In genomic region chr15:95108626-95109025, GRCm38 (mm10) we compare ENCODE assay signal across 17 mouse cellular contexts.
"Had no signal": no experiment of that assay in that cellular context is flagged by ENCODE, and none has a peak within 500 bp of the region (broad histone marks: within the 10 kb centered on the region; RNA-seq: fewer than 3 reads in every experiment).

No protein-coding gene starts in this region.

- DNase-seq: cerebellum, adult 8-10 months; cerebellum, adult 9-10 months; cerebellum, adult 9-11 months; embryo, embryonic 11 days; forebrain, postnatal 0 days; gastrocnemius, adult 2 months; gastrocnemius, postnatal 10 days; gastrocnemius, postnatal 14 days; gastrocnemius, postnatal 25 days; gastrocnemius, postnatal 36 days; heart, adult 11 months; heart, adult 18-20 months; heart, adult 2 months had no signal

- ATAC-seq: forebrain, embryonic 13.5 days; forebrain, embryonic 14.5 days; forebrain, embryonic 15.5 days; forebrain, embryonic 16.5 days; forebrain, postnatal 0 days had no signal
